Mouse (Mus musculus) intestine, embryonic 14.5 days (tissue): ENCODE measurements around the gene Adh1. TPM values are rescaled to one million over a fixed set of nuclear protein-coding genes. Genes with fewer than 3 reads are reported as not detected.

Experiments used
- ATAC-seq: fragments of 200-750 bp; cut with Nextera tagmentation; replicated peaks from 2 replicates; pipeline ENCODE4 v1.8.0; 2017; ENCODE audit warnings: low read depth, moderate number of reproducible peaks, moderate TSS enrichment, moderate library complexity; ENCODE audit not compliant: low FRiP score, low TSS enrichment
- DNase-seq: peaks from one replicate; pipeline ENCODE4 v3.0.0-alpha.2; 2018; ENCODE audit warnings: low spot score
- H3K27ac ChIP-seq: fragments of 300-500 bp; sonication (generic); 2 replicates; pipeline ENCODE4 v1.5.1; 2014; ENCODE audit warnings: low read depth, mild to moderate bottlenecking, control low read depth
- H3K27me3 ChIP-seq: fragments of 300-500 bp; sonication (generic); replicated peaks from 2 replicates; pipeline ENCODE4 v1.6.1; 2014; ENCODE audit warnings: low read length, control low read depth; ENCODE audit not compliant: control insufficient read depth, insufficient read depth
- H3K36me3 ChIP-seq: fragments of 300-500 bp; sonication (generic); 2 replicates; pipeline ENCODE4 v1.6.1; 2014; ENCODE audit warnings: low read length, control low read depth; ENCODE audit not compliant: control insufficient read depth, insufficient read depth
- H3K4me1 ChIP-seq: fragments of 300-500 bp; sonication (generic); replicated peaks from 2 replicates; pipeline ENCODE4 v1.6.1; 2014; ENCODE audit warnings: low read length, control low read depth, mixed read lengths; ENCODE audit not compliant: control insufficient read depth, insufficient read depth
- H3K4me2 ChIP-seq: fragments of 300-500 bp; sonication (generic); 2 replicates; pipeline ENCODE4 v1.6.1; 2014; ENCODE audit warnings: low read length
- H3K4me3 ChIP-seq: fragments of 300-500 bp; sonication (generic); 2 replicates; pipeline ENCODE4 v1.5.1; 2014; ENCODE audit warnings: low read depth, low read length, control low read depth, mixed read lengths
- H3K9ac ChIP-seq: fragments of 300-500 bp; sonication (generic); 2 replicates; pipeline ENCODE4 v1.6.1; 2014; ENCODE audit warnings: mild to moderate bottlenecking, low read length
- H3K9me3 ChIP-seq: fragments of 300-500 bp; sonication (generic); 2 replicates; pipeline ENCODE4 v1.6.1; 2016; ENCODE audit warnings: low read length, control low read depth; ENCODE audit not compliant: control insufficient read depth
- WGBS: fragments of 180-500 bp; shearing (Covaris S2); extraction: QIAGEN DNeasy Blood & Tissue Kit; methylation state at CpG from one replicate; pipeline ENCODE4 v1.1.7; 2014; 5-methylcytosine and 5-hydroxymethylcytosine counted together
- polyA plus RNA-seq: library from polyadenylated mRNA; unstranded; fragments of >200 nt; fragmentation: Nextera tagmentation; extraction: Ambion mirVana; gene quantifications from 2 replicates; pipeline ENCODE4 v1.2.1, GENCODE M21; 2014

The Adh1 gene
- polyA plus RNA-seq, 1 experiment from 2014 or later = 22.9 TPM

GRCm38 (mm10) chr3:138236546-138237163 lies 24.1 kb upstream of the Adh1 start:
- H3K4me2 ChIP-seq = no peak overlapping the region
- no peaks in the 10 kb centered on the region for H3K36me3 ChIP-seq
- no peak overlapping the region for H3K4me3 ChIP-seq
- no peak overlapping the region for H3K9ac ChIP-seq
- H3K27me3 ChIP-seq = no peaks in the 10 kb centered on the region
- WGBS = 78% methylated on average over 11 of the region's 11 CpGs
- H3K27ac ChIP-seq = no peak overlapping the region
- DNase-seq (no peak), ATAC-seq (no peak)
- H3K4me1 ChIP-seq = no peaks in the 10 kb centered on the region
- H3K9me3 ChIP-seq = no peaks in the 10 kb centered on the region

- H3K4me2 ChIP-seq = no peak overlapping the region
- no peak for DNase-seq
- WGBS = 85% methylated on average over 10 of the region's 10 CpGs
- H3K9ac ChIP-seq = no peak overlapping the region
- no peak overlapping the region for H3K4me3 ChIP-seq
- H3K27me3 ChIP-seq = no peaks in the 10 kb centered on the region
- no peaks in the 10 kb centered on the region for H3K36me3 ChIP-seq
- no peak for ATAC-seq
- no peaks in the 10 kb centered on the region for H3K9me3 ChIP-seq
- no peak overlapping the region for H3K27ac ChIP-seq
- H3K4me1 ChIP-seq = no peaks in the 10 kb centered on the region
Observed at GRCm38 (mm10) chr3:138238046-138238445, 22.7 kb upstream of the Adh1 start.

- Histone ChIP-seq H3K4me3 (no peak overlapping the region), H3K9ac (no peak overlapping the region), H3K27ac (no peak overlapping the region), H3K36me3 (no peaks in the 10 kb centered on the region), H3K27me3 (no peaks in the 10 kb centered on the region), H3K9me3 (no peaks in the 10 kb centered on the region), H3K4me2 (no peak overlapping the region), H3K4me1 (no peaks in the 10 kb centered on the region)
- DNase-seq (no peak), ATAC-seq (no peak)
- 92% methylated on average over 6 of the region's 6 CpGs for WGBS
Observed at GRCm38 (mm10) chr3:138239461-138239860, 21.3 kb upstream of the Adh1 start.

GRCm38 (mm10) chr3:138240411-138240810 lies 20.4 kb upstream of the Adh1 start:
- Histone ChIP-seq H3K4me2 (no peak overlapping the region), H3K4me3 (no peak overlapping the region), H3K36me3 (no peaks in the 10 kb centered on the region), H3K9me3 (no peaks in the 10 kb centered on the region), H3K9ac (no peak overlapping the region), H3K4me1 (no peaks in the 10 kb centered on the region), H3K27me3 (no peaks in the 10 kb centered on the region), H3K27ac (no peak overlapping the region)
- no peak for DNase-seq
- WGBS = 87% methylated on average over 3 of the region's 3 CpGs
- no peak for ATAC-seq

DNA sequence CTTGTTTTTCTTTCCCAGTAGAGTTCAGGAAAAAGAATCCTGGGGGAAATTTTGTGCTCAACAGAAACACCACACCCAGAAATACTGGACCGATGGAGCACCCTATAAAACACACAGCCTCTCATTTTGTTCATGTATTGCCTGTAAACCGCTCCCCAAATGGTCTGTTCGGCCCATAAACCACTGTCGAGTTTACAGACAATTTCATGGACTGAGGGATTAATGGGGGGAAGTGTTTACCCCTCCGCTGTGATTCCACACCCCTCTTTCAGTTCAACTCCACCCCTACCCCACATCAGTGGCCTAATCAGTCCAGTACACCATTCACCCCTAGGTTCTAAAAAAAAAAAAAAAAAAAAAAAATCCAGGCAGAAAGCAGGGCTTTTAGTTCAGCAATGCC lies 19.8 kb upstream of the Adh1 start:
- Histone ChIP-seq H3K4me3 (no peak overlapping the region), H3K4me1 (no peaks in the 10 kb centered on the region), H3K9ac (no peak overlapping the region), H3K9me3 (no peaks in the 10 kb centered on the region), H3K27ac (no peak overlapping the region), H3K4me2 (no peak overlapping the region), H3K27me3 (no peaks in the 10 kb centered on the region), H3K36me3 (no peaks in the 10 kb centered on the region)
- no peak for DNase-seq
- ATAC-seq = no peak
- 59% methylated on average over 5 of the region's 5 CpGs for WGBS

- no peak for DNase-seq
- WGBS = 43% methylated on average over 6 of the region's 6 CpGs
Observed at GRCm38 (mm10) chr3:138241371-138241770, 19.4 kb upstream of the Adh1 start.

DNA sequence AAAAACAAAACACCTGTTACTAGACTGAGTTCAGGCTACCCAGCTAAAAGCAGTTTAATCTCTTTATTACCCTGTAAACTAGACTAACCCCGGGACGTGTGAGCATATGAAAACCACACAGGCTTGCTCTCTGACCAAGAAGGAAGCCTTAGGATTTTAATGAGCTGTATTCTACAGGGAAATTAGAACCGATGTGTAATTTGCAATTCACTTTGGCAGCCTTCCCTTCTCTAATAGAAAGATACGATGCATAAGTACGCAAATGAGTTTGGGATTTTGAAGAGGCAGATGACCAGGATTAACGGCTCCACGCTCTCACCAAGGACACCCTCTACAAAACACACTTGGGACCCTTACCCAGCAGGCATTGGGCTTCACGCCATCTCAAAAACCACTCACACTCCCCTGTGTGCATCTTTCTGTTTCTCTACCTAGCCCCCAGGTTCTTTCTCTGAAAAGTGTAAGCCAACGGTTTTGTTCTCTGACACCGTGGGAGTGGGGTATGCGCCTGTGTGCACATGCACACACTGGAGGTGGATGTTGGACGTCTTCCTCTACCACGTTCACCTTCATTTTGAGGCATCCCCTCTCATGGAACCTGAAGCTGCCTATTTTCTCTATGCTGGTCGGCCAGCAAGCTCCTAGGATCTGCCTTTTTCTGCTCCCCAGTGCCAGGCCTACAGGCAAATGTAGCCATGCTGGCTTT lies 18.6 kb upstream of the Adh1 start:
- Histone ChIP-seq H3K27me3 (no peaks in the 10 kb centered on the region), H3K9ac (no peak overlapping the region), H3K36me3 (no peaks in the 10 kb centered on the region), H3K27ac (no peak overlapping the region), H3K4me3 (no peak overlapping the region), H3K4me2 (no peak overlapping the region), H3K9me3 (no peaks in the 10 kb centered on the region), H3K4me1 (no peaks in the 10 kb centered on the region)
- 79% methylated on average over 14 of the region's 14 CpGs for WGBS
- ATAC-seq (no peak), DNase-seq (no peak)

More at GRCm38 (mm10) chr3:138241371-138241770, 19.4 kb upstream of the Adh1 start:
- no peak overlapping the region for H3K9ac ChIP-seq
- H3K36me3 ChIP-seq = no peaks in the 10 kb centered on the region
- H3K4me3 ChIP-seq = no peak overlapping the region
- H3K27ac ChIP-seq = no peak overlapping the region
- no peaks in the 10 kb centered on the region for H3K4me1 ChIP-seq
- H3K4me2 ChIP-seq = no peak overlapping the region
- ATAC-seq = no peak
- H3K9me3 ChIP-seq = no peaks in the 10 kb centered on the region
- no peaks in the 10 kb centered on the region for H3K27me3 ChIP-seq

GRCm38 (mm10) chr3:138242933-138243332 lies 17.9 kb upstream of the Adh1 start:
- ATAC-seq = no peak
- no peaks in the 10 kb centered on the region for H3K36me3 ChIP-seq

DNA sequence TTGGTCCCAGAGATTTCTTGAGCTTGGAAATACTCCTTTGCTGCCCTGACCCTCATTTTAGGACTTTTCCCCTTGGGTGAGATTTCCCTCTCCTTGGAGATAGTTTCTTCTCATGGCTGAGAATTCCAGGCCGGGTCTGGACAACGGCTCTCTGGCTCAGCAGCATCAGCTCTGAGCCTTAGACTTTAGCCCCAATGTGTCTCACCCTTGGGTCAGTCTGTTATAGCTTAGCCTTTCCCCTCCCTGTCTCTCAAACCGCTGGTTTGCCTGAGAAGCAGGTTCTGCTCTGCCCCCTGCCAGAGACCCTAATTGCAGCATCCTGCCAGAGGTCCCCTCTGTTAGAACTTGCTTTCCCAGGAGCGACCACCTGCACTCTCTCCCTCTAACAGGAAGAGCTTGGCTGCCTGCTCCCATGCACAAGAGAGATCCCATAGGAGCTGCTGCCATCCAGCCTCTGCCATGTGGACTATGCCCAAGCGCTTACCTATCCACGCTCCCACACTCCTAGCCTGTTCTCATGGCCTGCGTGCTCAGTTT lies 16.4 kb upstream of the Adh1 start:
- Histone ChIP-seq H3K36me3 (no peaks in the 10 kb centered on the region), H3K9me3 (no peaks in the 10 kb centered on the region), H3K4me2 (no peak overlapping the region), H3K4me1 (no peaks in the 10 kb centered on the region), H3K4me3 (no peak overlapping the region), H3K27me3 (no peaks in the 10 kb centered on the region), H3K27ac (no peak overlapping the region), H3K9ac (no peak overlapping the region)
- DNase-seq (no peak), ATAC-seq (no peak)
- WGBS = 78% methylated on average over 7 of the region's 7 CpGs

More at GRCm38 (mm10) chr3:138242933-138243332, 17.9 kb upstream of the Adh1 start:
- Histone ChIP-seq H3K9me3 (no peaks in the 10 kb centered on the region), H3K4me2 (no peak overlapping the region), H3K27ac (no peak overlapping the region), H3K27me3 (no peaks in the 10 kb centered on the region), H3K4me3 (no peak overlapping the region), H3K9ac (no peak overlapping the region), H3K4me1 (no peaks in the 10 kb centered on the region)
- 91% methylated on average over 6 of the region's 6 CpGs for WGBS
- no peak for DNase-seq
